Mouse (Mus musculus) Muller cell, postnatal 12 days (primary cell): Measurements from ENCODE around the gene Prkg1.

ENCODE experiments used
- DNase-seq: peaks from one replicate; pipeline ENCODE4 v3.0.0-alpha.2; 2015; ENCODE audit errors: inconsistent ontology term

The Prkg1 gene

GRCm38 (mm10) chr19:31170985-31171384 lies 593.8 kb downstream of the Prkg1 start:
- no peak for DNase-seq

GRCm38 (mm10) chr19:31158944-31159460 lies 605.8 kb downstream of the Prkg1 start:
- DNase-seq: no peak

- no peak for DNase-seq
Observed at GRCm38 (mm10) chr19:31153399-31153798, 611.4 kb downstream of the Prkg1 start.

GRCm38 (mm10) chr19:31149902-31150301 lies 614.9 kb downstream of the Prkg1 start:
- DNase-seq: no peak

- no peak for DNase-seq
Observed at GRCm38 (mm10) chr19:31147457-31147856, 617.4 kb downstream of the Prkg1 start.

GRCm38 (mm10) chr19:31146156-31146555 lies 618.7 kb downstream of the Prkg1 start:
- peak; percentile 80 for DNase-seq

GRCm38 (mm10) chr19:31141905-31142304 lies 622.9 kb downstream of the Prkg1 start:
- DNase-seq: no peak

GRCm38 (mm10) chr19:31136316-31136715 lies 628.5 kb downstream of the Prkg1 start:
- DNase-seq: peak; percentile 83

GRCm38 (mm10) chr19:31132614-31133013 lies 632.2 kb downstream of the Prkg1 start:
- DNase-seq: peak; percentile 84

GRCm38 (mm10) chr19:31124628-31125027 lies 640.2 kb downstream of the Prkg1 start:
- DNase-seq: no peak

- peak; percentile 94 for DNase-seq
Observed at GRCm38 (mm10) chr19:31114690-31115089, 650.1 kb downstream of the Prkg1 start.

- no peak for DNase-seq
Observed at GRCm38 (mm10) chr19:31106835-31107554, 657.8 kb downstream of the Prkg1 start.

- DNase-seq: no peak
Observed at GRCm38 (mm10) chr19:31106036-31106435, 658.8 kb downstream of the Prkg1 start.

- no peak for DNase-seq
Observed at GRCm38 (mm10) chr19:31104764-31105163, 660.1 kb downstream of the Prkg1 start.

- DNase-seq: no peak
Observed at GRCm38 (mm10) chr19:31099369-31099768, 665.5 kb downstream of the Prkg1 start.

GRCm38 (mm10) chr19:31097857-31098256 lies 667.0 kb downstream of the Prkg1 start:
- no peak for DNase-seq

GRCm38 (mm10) chr19:31083761-31084160 lies 681.1 kb downstream of the Prkg1 start:
- DNase-seq: no peak

GRCm38 (mm10) chr19:31082662-31083429 lies 682.0 kb downstream of the Prkg1 start, which contains the start of gene Cstf2t:
TSS of gene Cstf2t (plus strand) at chr19:31082837.
- DNase-seq: peak; percentile 100

GRCm38 (mm10) chr19:31082226-31082625 lies 682.6 kb downstream of the Prkg1 start:
- DNase-seq: no peak

GRCm38 (mm10) chr19:31078241-31078640 lies 686.6 kb downstream of the Prkg1 start:
- peak; percentile 68 for DNase-seq

- no peak for DNase-seq
Observed at GRCm38 (mm10) chr19:31076106-31076505, 688.7 kb downstream of the Prkg1 start.

- peak; percentile 62 for DNase-seq
Observed at GRCm38 (mm10) chr19:31074717-31075063, 690.1 kb downstream of the Prkg1 start.
